Mouse (Mus musculus) thymus, postnatal 0 days (tissue): ENCODE data around the gene Clpb. TPM values are rescaled to one million over a fixed set of nuclear protein-coding genes. Genes with fewer than 3 reads are reported as not detected.

Experiments used
- DNase-seq: peaks from one replicate; pipeline ENCODE4 v3.0.0-alpha.2; 2015; ENCODE audit warnings: low spot score
- polyA plus RNA-seq: library from polyadenylated mRNA; unstranded; fragments of >200 nt; fragmentation: Nextera tagmentation; extraction: Ambion mirVana; gene quantifications from 2 replicates; pipeline ENCODE4 v1.2.1, GENCODE M21; 2015

The Clpb gene
- polyA plus RNA-seq, 1 experiment from 2014 or later: 30.5 TPM

GRCm38 (mm10) chr7:101673497-101673896, 10.1 kb downstream of the Clpb start:
- peak; percentile 71 for DNase-seq

- DNase-seq: no peak
These were observed 12.8 kb downstream of the Clpb start for GRCm38 (mm10) chr7:101676033-101676761.

GRCm38 (mm10) chr7:101676762-101677308, 13.4 kb downstream of the Clpb start:
- no peak for DNase-seq

GRCm38 (mm10) chr7:101679591-101679990, 16.2 kb downstream of the Clpb start:
- DNase-seq: peak; percentile 72

- DNase-seq: no peak
These were observed 17.5 kb downstream of the Clpb start for GRCm38 (mm10) chr7:101680961-101681360.

GRCm38 (mm10) chr7:101681565-101682071, 18.2 kb downstream of the Clpb start:
- DNase-seq: no peak

- DNase-seq: no peak
These were observed 19.5 kb downstream of the Clpb start for GRCm38 (mm10) chr7:101682886-101683285.

GRCm38 (mm10) chr7:101683976-101684630, 20.7 kb downstream of the Clpb start:
- DNase-seq: no peak

- no peak for DNase-seq
These were observed 21.2 kb downstream of the Clpb start for GRCm38 (mm10) chr7:101684671-101685070.

- DNase-seq: no peak
These were observed 23.7 kb downstream of the Clpb start for GRCm38 (mm10) chr7:101687144-101687543.

GRCm38 (mm10) chr7:101690471-101690870, 27.0 kb downstream of the Clpb start:
- no peak for DNase-seq

GRCm38 (mm10) chr7:101691863-101692262, 28.4 kb downstream of the Clpb start:
- DNase-seq: no peak

- no peak for DNase-seq
These were observed 29.0 kb downstream of the Clpb start for GRCm38 (mm10) chr7:101692446-101692845.

GRCm38 (mm10) chr7:101695483-101695882, 32.0 kb downstream of the Clpb start:
- no peak for DNase-seq

GRCm38 (mm10) chr7:101696931-101697723, 33.7 kb downstream of the Clpb start:
- no peak for DNase-seq

- DNase-seq: no peak
These were observed 36.9 kb downstream of the Clpb start for GRCm38 (mm10) chr7:101700296-101700695.

GRCm38 (mm10) chr7:101702706-101703105, 39.3 kb downstream of the Clpb start:
- DNase-seq: no peak

- no peak for DNase-seq
These were observed 46.2 kb downstream of the Clpb start for GRCm38 (mm10) chr7:101709586-101709985.

- no peak for DNase-seq
These were observed 46.8 kb downstream of the Clpb start for GRCm38 (mm10) chr7:101710236-101710635.

GRCm38 (mm10) chr7:101713828-101714400, 50.5 kb downstream of the Clpb start:
- DNase-seq: no peak

GRCm38 (mm10) chr7:101715041-101715551, 51.7 kb downstream of the Clpb start:
- no peak for DNase-seq
